Mouse (Mus musculus): ENCODE data around the gene Fam166a. TPM values are rescaled to one million over a fixed set of nuclear protein-coding genes. Genes with fewer than 3 reads are reported as not detected.

The Fam166a gene
- total RNA-seq (2021): not detected
- long read RNA-seq, experiment 1: 0 reads
- long read RNA-seq, experiment 2: 0 reads

GRCm38 (mm10) chr2:25218445-25218844 lies at the start of gene Fam166a:
TSS of gene Fam166a (plus strand) at chr2:25218745.
- no peak for DNase-seq

DNA sequence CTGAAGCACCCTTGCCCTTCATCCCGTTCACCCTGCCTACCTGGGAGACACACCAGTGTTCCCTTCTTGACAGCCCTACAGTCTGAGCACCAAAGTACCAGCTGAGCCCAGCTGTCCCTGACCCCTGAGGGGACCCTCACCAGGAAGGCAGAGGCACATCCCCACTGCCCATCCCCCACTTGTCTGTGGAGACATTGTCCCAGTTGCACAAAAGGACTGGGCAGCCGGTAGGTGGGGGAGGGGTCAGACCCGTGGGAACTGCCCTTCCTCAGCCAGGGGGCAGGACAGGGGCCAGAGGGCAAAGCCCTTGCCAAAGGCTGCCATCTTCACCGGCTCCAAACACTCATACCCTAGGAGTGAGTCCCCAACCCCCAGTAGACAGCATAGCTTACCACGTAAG lies 48.8 kb upstream of the Fam166a start:
- intact Hi-C loops (cut with DNase I): no loop called here
- no peak for DNase-seq

More at GRCm38 (mm10) chr2:25218445-25218844, at the start of gene Fam166a:
- intact Hi-C loops (cut with DNase I): no loop called here

GRCm38 (mm10) chr2:25170326-25171100 lies 48.0 kb upstream of the Fam166a start:
- no peak for DNase-seq
- intact Hi-C loops (cut with DNase I): no loop called here

DNA sequence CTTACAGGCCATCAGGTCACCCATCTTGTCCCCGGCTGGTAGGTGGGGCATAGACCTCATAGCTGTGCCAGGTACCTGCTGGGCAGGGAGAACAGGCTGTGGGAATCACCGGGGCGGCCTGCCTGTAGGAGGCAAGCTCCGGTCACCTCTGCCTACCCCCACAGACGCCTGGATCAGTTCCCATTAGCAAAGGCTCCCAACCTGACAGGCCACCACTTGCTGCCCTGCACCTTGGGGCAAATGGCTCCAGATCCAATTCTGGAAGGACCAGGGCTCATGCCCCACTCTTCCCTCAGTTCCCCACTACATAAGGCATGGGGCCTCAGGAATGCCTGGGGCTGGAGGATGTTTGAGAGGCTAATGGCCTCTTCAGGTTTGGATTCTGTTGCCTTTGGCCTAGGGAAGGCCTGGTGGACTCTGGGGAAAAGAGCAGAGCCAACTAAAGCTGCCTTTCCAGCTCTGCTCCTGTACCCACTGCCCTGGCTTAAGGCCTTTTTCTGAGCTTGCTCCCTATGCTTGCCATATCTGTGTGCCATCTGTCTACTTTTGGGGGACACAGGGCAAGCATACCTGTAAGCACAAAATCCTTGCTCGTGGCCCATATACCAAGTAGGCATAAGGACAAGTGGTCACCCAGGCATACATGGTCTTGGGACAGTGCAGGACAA lies 47.3 kb upstream of the Fam166a start:
- intact Hi-C loops (cut with DNase I): no loop called here
- DNase-seq: no peak

DNA sequence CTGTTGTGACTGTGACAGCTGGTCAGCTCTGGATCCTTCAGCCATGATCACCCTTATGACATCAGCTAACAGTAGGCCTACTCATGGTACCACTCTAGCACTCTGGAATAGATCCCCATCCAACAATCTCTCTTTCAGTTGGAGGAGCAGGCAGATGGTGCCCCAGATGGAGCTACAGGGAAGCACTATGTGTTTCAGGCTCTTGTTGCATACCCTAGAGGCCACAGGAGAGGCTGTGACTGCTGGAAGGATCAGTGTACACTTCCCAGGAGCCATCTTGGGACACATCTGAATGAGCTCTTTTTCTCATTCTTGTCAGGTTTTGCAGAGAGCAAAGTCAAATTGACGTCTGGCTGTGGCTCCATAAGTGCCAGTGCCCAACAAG lies 46.8 kb upstream of the Fam166a start:
- no peak for DNase-seq
- intact Hi-C loops (cut with DNase I): no loop called here

DNA sequence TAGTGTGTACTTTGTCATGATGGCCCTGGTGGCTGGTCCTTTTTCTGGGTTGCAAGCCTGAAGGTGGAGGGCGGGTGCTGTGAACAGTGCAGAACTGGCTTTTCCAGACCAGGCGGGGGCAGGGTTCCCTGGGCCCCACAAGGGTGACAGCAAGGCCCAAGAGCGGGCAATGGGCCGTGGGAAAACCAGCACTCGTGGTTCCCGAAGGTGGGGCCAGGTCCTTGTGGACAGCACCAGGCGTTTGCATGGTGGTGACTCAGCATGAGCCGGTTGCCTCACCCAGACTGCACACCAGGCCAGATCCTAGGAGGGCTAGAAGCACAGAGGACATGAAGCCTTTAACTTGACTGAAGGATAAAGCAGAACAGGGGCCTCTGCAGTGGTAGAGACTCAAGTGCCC lies 45.9 kb upstream of the Fam166a start:
- intact Hi-C loops (cut with DNase I): no loop called here
- no peak for DNase-seq

GRCm38 (mm10) chr2:25173821-25174220 lies 44.7 kb upstream of the Fam166a start:
- no peak for DNase-seq
- intact Hi-C loops (cut with DNase I): no loop called here

DNA sequence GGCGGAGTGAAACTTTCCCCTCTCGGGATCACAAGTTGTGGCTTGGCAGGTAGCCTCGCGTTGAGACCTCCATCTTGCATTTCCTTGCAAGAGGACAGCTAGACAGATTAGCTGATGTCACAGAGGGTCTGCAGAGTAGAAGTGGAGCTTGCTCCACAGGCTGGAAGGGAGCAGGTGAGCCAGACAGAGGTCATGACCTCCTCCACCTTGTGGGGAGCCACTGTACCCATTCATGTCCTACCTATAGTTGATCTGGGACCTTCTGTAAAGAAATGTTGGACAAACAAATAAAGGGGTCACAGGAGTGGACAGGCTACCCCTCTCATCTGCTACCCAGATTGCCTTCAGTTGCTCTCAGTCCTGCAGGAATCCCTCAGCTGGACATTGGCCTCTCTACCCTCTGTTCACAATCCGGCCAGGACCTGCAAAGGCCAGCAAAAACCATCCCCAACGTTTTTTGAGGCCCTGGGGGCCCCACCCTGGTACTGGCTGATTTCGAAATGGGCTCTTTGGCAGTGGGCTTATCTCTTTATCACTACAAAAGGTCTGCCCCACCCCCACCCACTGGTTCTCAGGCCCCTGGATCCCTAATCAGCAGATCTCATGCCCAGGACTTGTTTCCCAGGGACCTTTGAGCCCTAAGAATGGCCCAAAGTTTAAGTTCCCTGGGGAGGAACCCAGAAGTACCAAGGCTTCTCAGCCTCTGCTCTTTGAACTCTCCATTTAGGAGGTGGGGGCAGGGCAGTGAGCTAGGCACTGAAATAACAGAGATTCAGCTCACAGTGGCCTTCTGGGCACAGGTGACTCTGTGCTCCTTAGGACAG lies 43.5 kb upstream of the Fam166a start:
- DNase-seq: no peak
- intact Hi-C loops (cut with DNase I): no loop called here

- intact Hi-C loops (cut with DNase I): no loop called here
- no peak for DNase-seq
Observed at GRCm38 (mm10) chr2:25175690-25176078, 42.9 kb upstream of the Fam166a start.

DNA sequence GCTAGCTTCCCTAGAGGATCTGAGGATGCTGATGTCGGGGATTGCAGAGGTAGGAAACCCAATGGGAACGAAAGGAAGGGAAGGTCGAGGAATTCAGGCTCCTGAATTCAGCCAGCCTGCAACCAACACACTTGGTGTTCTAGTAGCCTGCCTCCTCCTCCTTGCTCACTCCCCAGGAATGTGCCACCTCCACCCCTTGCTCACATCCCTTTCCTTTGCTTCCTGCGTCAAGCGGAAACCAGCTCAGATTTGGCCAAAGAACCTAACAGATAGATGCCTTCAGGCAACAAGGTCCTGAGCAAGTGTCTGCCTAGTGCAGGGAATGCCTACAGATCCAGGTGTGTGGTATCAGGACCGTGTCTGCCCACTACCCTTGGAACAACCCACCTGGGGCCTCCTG lies 42.0 kb upstream of the Fam166a start:
- DNase-seq: no peak
- intact Hi-C loops (cut with DNase I): no loop called here

DNA sequence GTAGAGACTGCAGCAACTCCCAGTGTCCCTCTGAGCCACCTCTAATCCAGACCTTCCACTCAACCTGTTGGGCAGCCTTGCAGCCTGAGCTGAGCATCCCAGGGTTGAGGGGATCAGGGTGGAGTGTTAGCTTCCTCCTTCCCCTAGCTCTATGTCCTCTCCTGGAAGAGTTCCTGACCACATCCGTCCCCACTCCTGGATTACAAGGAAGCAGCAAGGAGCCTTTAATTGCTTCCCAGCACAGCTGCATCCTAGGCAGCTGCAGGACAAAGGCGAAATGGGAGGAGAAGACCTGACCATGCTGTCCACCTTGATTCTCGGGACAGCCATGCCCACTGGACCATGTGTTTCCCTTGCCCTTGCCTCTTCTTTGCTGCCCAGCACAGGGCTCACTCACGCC lies 41.5 kb upstream of the Fam166a start:
- intact Hi-C loops (cut with DNase I): no loop called here
- DNase-seq: no peak

GRCm38 (mm10) chr2:25177685-25178084 lies 40.9 kb upstream of the Fam166a start:
- DNase-seq: no peak
- intact Hi-C loops (cut with DNase I): no loop called here

- intact Hi-C loops (cut with DNase I): no loop called here
- no peak for DNase-seq
Observed at GRCm38 (mm10) chr2:25178285-25178972, 40.1 kb upstream of the Fam166a start.

GRCm38 (mm10) chr2:25179566-25180217 lies 38.9 kb upstream of the Fam166a start:
- intact Hi-C loops (cut with DNase I): no loop called here
- no peak for DNase-seq

DNA sequence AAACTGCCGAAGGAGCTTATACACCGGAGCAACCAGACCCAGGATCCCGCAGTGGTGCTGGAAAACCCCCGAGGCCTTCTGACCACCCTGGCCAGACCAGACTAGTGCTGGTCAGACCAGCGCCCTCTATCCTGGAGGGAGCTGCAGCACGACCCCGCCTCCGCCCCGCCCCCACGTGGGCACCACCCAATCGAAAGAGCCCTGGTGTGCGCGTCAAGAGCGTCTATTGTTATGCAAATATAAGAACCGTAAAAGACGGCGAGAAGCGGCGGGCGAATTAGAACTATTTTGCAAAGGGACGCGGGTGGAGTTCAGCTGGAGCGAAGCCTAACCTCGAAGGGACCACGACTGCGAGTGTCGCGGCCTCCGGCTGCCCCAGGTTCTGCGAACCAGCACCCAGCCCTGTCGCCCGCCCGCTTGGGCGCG lies 38.1 kb upstream of the Fam166a start, which contains the start of gene Nrarp:
Gene Nrarp, plus strand, starts transcription at position 281 of the 426 bp plus-strand sequence.
- peak; percentile 82 to 89 for DNase-seq
- intact Hi-C loops (cut with DNase I): no loop called here

DNA sequence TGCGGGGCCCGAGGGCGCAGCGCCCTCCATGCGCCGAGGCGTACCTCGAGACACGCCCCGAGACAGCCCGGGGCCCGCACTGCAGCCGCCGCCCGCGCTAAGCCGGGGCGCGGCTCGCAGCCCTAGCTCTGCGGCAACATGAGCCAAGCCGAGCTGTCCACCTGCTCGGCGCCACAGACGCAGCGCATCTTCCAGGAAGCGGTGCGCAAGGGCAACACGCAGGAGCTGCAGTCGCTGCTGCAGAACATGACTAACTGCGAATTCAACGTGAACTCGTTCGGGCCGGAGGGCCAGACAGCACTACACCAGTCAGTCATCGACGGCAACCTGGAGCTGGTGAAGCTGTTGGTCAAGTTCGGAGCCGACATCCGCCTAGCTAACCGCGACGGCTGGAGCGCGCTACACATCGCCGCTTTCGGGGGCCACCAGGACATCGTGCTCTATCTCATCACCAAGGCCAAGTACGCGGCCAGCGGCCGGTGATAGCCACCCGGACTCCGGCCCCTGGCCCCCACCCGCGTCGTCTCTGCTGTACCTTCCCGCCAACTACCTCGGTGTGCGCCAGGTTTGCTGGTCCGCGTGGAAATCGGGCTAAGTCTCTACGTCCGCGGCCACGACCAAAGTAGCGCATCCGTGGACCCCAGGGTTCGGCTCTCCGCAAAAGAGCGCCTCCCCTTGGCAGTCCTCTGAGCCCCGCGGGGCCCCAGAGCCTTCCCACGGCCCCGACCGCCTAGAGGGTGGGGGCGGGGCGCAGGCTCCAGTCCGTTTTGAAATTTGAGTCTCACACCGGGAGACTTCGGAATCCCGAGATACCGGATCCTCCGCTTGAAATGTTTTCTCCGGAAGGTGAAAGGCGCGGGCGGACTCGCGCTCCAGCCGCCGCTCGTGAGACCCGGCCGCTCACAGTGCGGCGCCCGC lies 37.3 kb upstream of the Fam166a start:
- no peak for DNase-seq
- intact Hi-C loops (cut with DNase I): no loop called here

DNA sequence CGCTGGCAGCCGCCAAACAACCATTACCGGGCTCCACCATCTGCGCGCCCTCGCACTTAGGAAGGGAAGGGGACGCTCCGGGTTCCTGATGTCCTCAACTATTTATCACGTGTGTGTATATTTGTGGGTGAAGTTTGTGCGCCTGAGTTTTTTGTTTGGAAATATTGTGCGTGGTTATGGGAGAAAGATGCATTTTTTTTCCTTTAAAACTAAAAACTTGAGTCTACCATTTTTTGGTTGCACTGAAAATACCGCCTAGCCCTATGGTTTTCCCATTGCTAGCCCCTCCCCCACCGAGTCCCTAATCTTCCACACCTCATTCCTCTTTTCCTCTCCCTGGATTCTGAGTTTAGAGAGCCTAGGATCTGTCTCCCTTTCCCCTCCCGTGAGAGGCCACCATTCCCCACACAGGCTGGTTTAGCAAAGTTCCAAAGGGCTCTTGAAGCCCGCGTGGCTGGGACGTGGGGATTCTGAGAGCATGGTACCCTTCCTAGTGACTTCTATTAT lies 36.6 kb upstream of the Fam166a start:
- no peak for DNase-seq
- intact Hi-C loops (cut with DNase I): no loop called here

GRCm38 (mm10) chr2:25182664-25183063 lies 35.9 kb upstream of the Fam166a start:
- intact Hi-C loops (cut with DNase I): no loop called here

GRCm38 (mm10) chr2:25183336-25183735 lies 35.2 kb upstream of the Fam166a start:
- DNase-seq: no peak
- intact Hi-C loops (cut with DNase I): no loop called here

More at GRCm38 (mm10) chr2:25182664-25183063, 35.9 kb upstream of the Fam166a start:
- DNase-seq: no peak

Measured in gastrocnemius, postnatal 36 days (tissue).